Mouse (Mus musculus): Measurements from ENCODE around the gene Trim80. TPM values are rescaled to one million over a fixed set of nuclear protein-coding genes. Genes with fewer than 3 reads are reported as not detected.
"Not testable (repeated sequence)": the region's sequence is repeated elsewhere in the genome, so short reads cannot be mapped to it uniquely, and the experiment has no call there.

Gene Trim80
- polyA plus RNA-seq, 1 experiment from 2014 or later = 0.35 TPM

- Histone ChIP-seq H3K9ac (no peak overlapping the region), H3K4me3 (replicated peaks) (no peak overlapping the region), H3K36me3 (0 out of 2 replicates have a peak, but pooled peaks cover 5% of the 10 kb centered on the region), H3K4me2 (no peak overlapping the region), H3K4me1 (no peaks in the 10 kb centered on the region; the same call in 1 of the 2 replicates), H3K9me3 (no peaks in the 10 kb centered on the region), H3K27me3 (replicated peaks) (no peaks in the 10 kb centered on the region), H3K27ac (no peak overlapping the region)
- no peak for ATAC-seq (ENCODE audit: insufficient read depth, low FRiP score, low read depth)
- WGBS = 58% methylated on average over 12 of the region's 12 CpGs
Measured at GRCm38 (mm10) chr11:115485155-115485554, 44.8 kb downstream of the Trim80 start.

DNA sequence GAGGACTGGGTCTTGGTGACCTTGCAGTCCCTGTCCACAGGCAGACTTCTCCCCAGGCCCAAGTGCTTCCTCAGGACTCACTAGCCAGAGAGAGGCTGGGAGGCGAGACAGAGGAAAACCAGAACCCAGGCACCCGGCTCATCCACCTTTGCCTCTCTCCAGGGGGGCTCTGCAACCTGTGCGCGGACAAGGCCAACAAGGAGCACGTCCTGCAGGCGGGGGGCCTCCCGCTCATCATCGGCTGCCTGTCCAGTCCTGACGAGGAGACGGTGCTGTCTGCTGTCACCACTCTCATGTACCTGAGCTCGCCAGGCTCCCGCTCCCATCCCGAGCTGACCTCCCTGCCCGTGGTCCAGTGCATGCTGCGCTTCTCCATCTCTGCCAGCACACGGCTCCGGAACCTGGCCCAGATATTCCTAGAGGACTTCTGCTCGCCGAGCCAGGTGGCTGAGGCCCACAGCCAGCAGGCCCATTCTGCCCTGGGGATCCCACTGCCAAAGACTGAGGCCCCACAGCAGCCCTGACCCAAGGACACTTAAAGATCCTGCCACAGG is 48.3 kb downstream of the Trim80 start:
- Histone ChIP-seq H3K27ac (no peak overlapping the region), H3K27me3 (replicated peaks) (no peaks in the 10 kb centered on the region), H3K9me3 (no peaks in the 10 kb centered on the region), H3K9ac (no peak overlapping the region), H3K4me3 (replicated peaks) (no peak overlapping the region), H3K36me3 (0 out of 2 replicates have a peak, but pooled peaks cover 5% of the 10 kb centered on the region), H3K4me1 (peaks cover 15% of the 10 kb centered on the region), H3K4me2 (no peak overlapping the region)
- ATAC-seq (ENCODE audit: insufficient read depth, low FRiP score, low read depth) = no peak
- WGBS = 87% methylated on average over 19 of the region's 19 CpGs

DNA sequence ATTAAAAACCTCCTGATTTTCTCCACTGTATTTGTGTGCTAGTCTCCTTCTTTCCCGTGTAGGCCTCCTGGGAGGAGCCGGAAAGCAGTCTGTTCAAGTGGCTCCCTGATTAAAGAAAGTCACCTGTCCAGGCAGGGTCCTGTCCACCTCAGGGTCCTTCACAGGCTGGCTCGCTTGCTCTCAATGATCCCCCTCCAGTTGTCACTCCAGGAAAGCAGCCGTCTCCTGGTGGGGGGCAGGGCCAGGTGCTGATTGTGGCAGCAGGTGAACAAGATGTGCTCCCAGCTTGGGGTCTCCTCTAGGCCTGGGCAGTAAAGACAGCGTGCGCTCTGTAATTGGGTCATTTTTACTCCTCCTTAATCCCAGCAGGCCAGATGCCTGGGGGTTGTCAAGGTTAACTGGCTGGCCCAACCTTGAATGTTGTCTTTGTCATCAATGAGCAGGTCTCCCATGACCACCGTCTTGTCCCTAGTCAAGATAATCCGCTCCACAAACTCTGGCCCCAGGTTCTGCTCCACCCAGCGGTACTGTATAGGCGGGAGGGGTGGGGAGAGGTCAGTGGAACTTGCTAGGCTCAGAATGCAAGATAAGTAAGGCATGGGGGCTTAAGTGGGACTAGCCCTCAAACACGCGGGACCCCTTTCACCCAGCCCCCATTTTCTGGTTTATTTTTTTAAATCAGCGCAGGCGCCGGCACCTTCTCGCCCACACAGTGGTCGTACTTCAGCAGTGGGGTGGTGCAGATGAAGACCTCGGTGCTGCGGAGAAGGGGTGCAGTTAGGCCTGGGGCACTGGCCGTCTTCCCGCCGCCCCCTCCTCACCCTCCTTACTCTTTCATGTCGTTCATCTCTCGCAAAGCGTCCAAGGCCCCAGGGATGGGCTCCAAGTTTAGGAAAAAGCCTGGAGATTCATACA is 50.4 kb downstream of the Trim80 start:
- ATAC-seq (ENCODE audit: insufficient read depth, low FRiP score, low read depth) = peak; percentile 34; the same call in 1 of the 2 replicates
- H3K9ac ChIP-seq = peak overlapping the region; percentile 21
- H3K27me3 ChIP-seq (replicated peaks) = no peaks in the 10 kb centered on the region
- H3K4me3 ChIP-seq (replicated peaks) = peak overlapping the region; percentile 60
- no peaks in the 10 kb centered on the region for H3K9me3 ChIP-seq
- WGBS = 24% methylated on average over 25 of the region's 25 CpGs
- 0 out of 2 replicates have a peak, but pooled peaks cover 5% of the 10 kb centered on the region for H3K36me3 ChIP-seq
- peak overlapping the region; percentile 84; the same call in 1 of the 2 replicates for H3K27ac ChIP-seq
- H3K4me1 ChIP-seq = peaks cover 15% of the 10 kb centered on the region
- peak overlapping the region; percentile 88 for H3K4me2 ChIP-seq

DNA sequence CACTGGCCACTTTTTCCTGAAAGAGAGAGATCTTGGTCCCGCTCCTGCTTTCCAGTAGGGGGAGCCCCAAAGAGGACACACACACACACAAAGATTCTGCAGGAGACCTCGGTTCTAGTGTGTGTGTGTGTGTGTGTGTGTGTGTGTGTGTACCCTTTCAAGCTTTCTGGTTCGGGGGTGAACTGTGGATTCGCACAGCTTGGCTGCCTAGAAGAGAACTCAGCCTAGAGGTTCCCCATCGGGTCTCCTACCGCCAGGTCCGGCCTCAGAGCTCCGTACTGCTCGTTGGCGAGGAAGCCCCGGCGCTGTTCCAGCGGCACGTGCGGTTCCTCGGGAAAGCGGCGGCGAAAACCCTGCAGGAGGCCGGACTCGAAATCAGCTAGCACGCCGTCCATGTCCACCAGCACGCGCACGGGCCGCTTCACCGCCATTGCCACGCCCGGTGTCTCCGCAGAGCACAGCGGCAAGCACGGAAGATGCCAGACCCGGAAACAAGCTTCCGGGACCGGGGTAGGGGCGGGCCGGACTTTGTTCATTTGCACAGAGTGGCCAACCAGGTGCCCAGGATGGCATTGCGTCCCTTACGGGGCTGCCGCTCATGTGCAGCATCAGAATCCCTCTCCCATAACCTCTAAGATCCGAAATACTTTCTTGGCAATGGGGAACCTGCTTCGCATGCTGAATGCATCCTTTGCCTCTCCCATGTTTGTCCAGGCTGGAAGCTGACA is 51.2 kb downstream of the Trim80 start, which contains the start of gene Nt5c:
Gene Nt5c, minus strand, starts transcription at position 507 of the 728 bp plus-strand sequence.
- WGBS = under 1% methylated on average over 43 of the region's 43 CpGs
- peak; percentile 92 for ATAC-seq (ENCODE audit: insufficient read depth, low FRiP score, low read depth)

GRCm38 (mm10) chr11:115492387-115492786 is 52.0 kb downstream of the Trim80 start:
- H3K27ac ChIP-seq = no peak overlapping the region
- H3K4me3 ChIP-seq (replicated peaks) = peak overlapping the region; percentile 60
- H3K36me3 ChIP-seq = peaks cover 10% of the 10 kb centered on the region; the same call in 1 of the 2 replicates
- no peak overlapping the region for H3K9ac ChIP-seq
- no peaks in the 10 kb centered on the region for H3K9me3 ChIP-seq
- H3K4me1 ChIP-seq = peaks cover 15% of the 10 kb centered on the region
- 27% methylated on average over 6 of the region's 6 CpGs for WGBS
- peak overlapping the region; percentile 88 for H3K4me2 ChIP-seq
- ATAC-seq (ENCODE audit: insufficient read depth, low FRiP score, low read depth) = no peak
- no peaks in the 10 kb centered on the region for H3K27me3 ChIP-seq (replicated peaks)

More for the DNA sequence above, 51.2 kb downstream of the Trim80 start, which contains the start of gene Nt5c:
- Histone ChIP-seq H3K4me1 (peaks cover 15% of the 10 kb centered on the region), H3K9ac (peak within 1 kb of the TSS; percentile 42), H3K27me3 (replicated peaks) (no peaks in the 10 kb centered on the region), H3K9me3 (no peaks in the 10 kb centered on the region), H3K4me3 (replicated peaks) (peak within 1 kb of the TSS; percentile 60), H3K27ac (peak within 1 kb of the TSS; percentile 84), H3K4me2 (peak within 1 kb of the TSS; percentile 88), H3K36me3 (0 out of 2 replicates have a peak, but pooled peaks cover 5% of the 10 kb centered on the region)

GRCm38 (mm10) chr11:115496559-115496958 is 56.2 kb downstream of the Trim80 start:
- 86% methylated on average over 9 of the region's 9 CpGs for WGBS
- H3K9ac ChIP-seq; ATAC-seq (ENCODE audit: insufficient read depth, low FRiP score, low read depth): not testable (repeated sequence)

More at GRCm38 (mm10) chr11:115496559-115496958, 56.2 kb downstream of the Trim80 start:
- H3K27me3 ChIP-seq (replicated peaks); H3K4me2 ChIP-seq; H3K27ac ChIP-seq; H3K4me1 ChIP-seq; H3K4me3 ChIP-seq (replicated peaks); H3K9me3 ChIP-seq: not testable (repeated sequence)
- peaks cover 32% of the 10 kb centered on the region for H3K36me3 ChIP-seq

Small RNA genes lying within 50 kb of the gene (microRNA-seq; reads per million reads assigned to microRNA genes)
- not detected for gene Mir3968

Other genes with a start within 250 kb of the Trim80 start
- gene Grin2c, start 173.3 kb upstream of the Trim80 start, polyA plus RNA-seq (2015; fragmentation: Nextera tagmentation; extraction: Ambion mirVana) = 0.10 and 0.12 TPM in 2 replicates
- gene Fdxr, start 163.5 kb upstream of the Trim80 start, polyA plus RNA-seq (2015; fragmentation: Nextera tagmentation; extraction: Ambion mirVana) = 16.6 and 17.8 TPM in 2 replicates
- gene Fads6, start 142.9 kb upstream of the Trim80 start, polyA plus RNA-seq (2015; fragmentation: Nextera tagmentation; extraction: Ambion mirVana) = 2.0 TPM in 2 replicates
- gene Otop2, start 133.4 kb upstream of the Trim80 start, polyA plus RNA-seq (2015; fragmentation: Nextera tagmentation; extraction: Ambion mirVana) = 0.46 and 0.90 TPM in 2 replicates
- 0.26 and 0.35 TPM in 2 replicates for gene Ush1g, start 118.5 kb upstream of the Trim80 start, polyA plus RNA-seq (2015; fragmentation: Nextera tagmentation; extraction: Ambion mirVana)
- 2.4 and 2.7 TPM in 2 replicates for gene Otop3, start 105.8 kb upstream of the Trim80 start, polyA plus RNA-seq (2015; fragmentation: Nextera tagmentation; extraction: Ambion mirVana)
- gene Hid1, start 72.8 kb upstream of the Trim80 start, polyA plus RNA-seq (2015; fragmentation: Nextera tagmentation; extraction: Ambion mirVana) = 32.9 and 41.0 TPM in 2 replicates
- gene Cdr2l, start 58.6 kb upstream of the Trim80 start, polyA plus RNA-seq (2015; fragmentation: Nextera tagmentation; extraction: Ambion mirVana) = 10.0 and 10.5 TPM in 2 replicates
- gene Mrpl58, start 36.8 kb upstream of the Trim80 start, polyA plus RNA-seq (2015; fragmentation: Nextera tagmentation; extraction: Ambion mirVana) = 184 and 196 TPM in 2 replicates
- 824 and 904 TPM in 2 replicates for gene Atp5h, start 20.6 kb upstream of the Trim80 start, polyA plus RNA-seq (2015; fragmentation: Nextera tagmentation; extraction: Ambion mirVana)
- 14.6 and 15.6 TPM in 2 replicates for gene Kctd2, start 20.4 kb upstream of the Trim80 start, polyA plus RNA-seq (2015; fragmentation: Nextera tagmentation; extraction: Ambion mirVana)
- gene Slc16a5, start 21.9 kb downstream of the Trim80 start, polyA plus RNA-seq (2015; fragmentation: Nextera tagmentation; extraction: Ambion mirVana) = 2.3 and 3.1 TPM in 2 replicates
- 5.5 and 6.8 TPM in 2 replicates for gene Armc7, start 35.1 kb downstream of the Trim80 start, polyA plus RNA-seq (2015; fragmentation: Nextera tagmentation; extraction: Ambion mirVana)
- gene Nt5c, start 51.3 kb downstream of the Trim80 start, polyA plus RNA-seq (2015; fragmentation: Nextera tagmentation; extraction: Ambion mirVana) = 115 and 123 TPM in 2 replicates
- gene Jpt1, start 73.8 kb downstream of the Trim80 start, polyA plus RNA-seq (2015; fragmentation: Nextera tagmentation; extraction: Ambion mirVana) = 472 and 482 TPM in 2 replicates
- gene Sumo2, start 95.7 kb downstream of the Trim80 start, polyA plus RNA-seq (2015; fragmentation: Nextera tagmentation; extraction: Ambion mirVana) = 838 and 874 TPM in 2 replicates
- gene Nup85, start 123.9 kb downstream of the Trim80 start, polyA plus RNA-seq (2015; fragmentation: Nextera tagmentation; extraction: Ambion mirVana) = 159 and 181 TPM in 2 replicates
- 81.7 and 92.7 TPM in 2 replicates for gene Mrps7, start 163.4 kb downstream of the Trim80 start, polyA plus RNA-seq (2015; fragmentation: Nextera tagmentation; extraction: Ambion mirVana)
- gene Gga3, start 163.5 kb downstream of the Trim80 start, polyA plus RNA-seq (2015; fragmentation: Nextera tagmentation; extraction: Ambion mirVana) = 15.9 and 24.3 TPM in 2 replicates
- gene Mif4gd, start 172.4 kb downstream of the Trim80 start, polyA plus RNA-seq (2015; fragmentation: Nextera tagmentation; extraction: Ambion mirVana) = 31.9 and 34.4 TPM in 2 replicates
- gene Slc25a19, start 187.8 kb downstream of the Trim80 start, polyA plus RNA-seq (2015; fragmentation: Nextera tagmentation; extraction: Ambion mirVana) = 21.5 and 23.9 TPM in 2 replicates